Mouse (Mus musculus) T-helper 2 cell (primary cell): ENCODE results near the gene Trim56.

ENCODE experiments used
- in situ Hi-C: fragments of 300-600 bp; cut with MboI, MseI; formaldehyde crosslinking; loops from one replicate; pipeline ENCODE4 v1.15.1; 2025; ENCODE audit warnings: high pct_unique_total_duplicates

Trim56 gene

DNA sequence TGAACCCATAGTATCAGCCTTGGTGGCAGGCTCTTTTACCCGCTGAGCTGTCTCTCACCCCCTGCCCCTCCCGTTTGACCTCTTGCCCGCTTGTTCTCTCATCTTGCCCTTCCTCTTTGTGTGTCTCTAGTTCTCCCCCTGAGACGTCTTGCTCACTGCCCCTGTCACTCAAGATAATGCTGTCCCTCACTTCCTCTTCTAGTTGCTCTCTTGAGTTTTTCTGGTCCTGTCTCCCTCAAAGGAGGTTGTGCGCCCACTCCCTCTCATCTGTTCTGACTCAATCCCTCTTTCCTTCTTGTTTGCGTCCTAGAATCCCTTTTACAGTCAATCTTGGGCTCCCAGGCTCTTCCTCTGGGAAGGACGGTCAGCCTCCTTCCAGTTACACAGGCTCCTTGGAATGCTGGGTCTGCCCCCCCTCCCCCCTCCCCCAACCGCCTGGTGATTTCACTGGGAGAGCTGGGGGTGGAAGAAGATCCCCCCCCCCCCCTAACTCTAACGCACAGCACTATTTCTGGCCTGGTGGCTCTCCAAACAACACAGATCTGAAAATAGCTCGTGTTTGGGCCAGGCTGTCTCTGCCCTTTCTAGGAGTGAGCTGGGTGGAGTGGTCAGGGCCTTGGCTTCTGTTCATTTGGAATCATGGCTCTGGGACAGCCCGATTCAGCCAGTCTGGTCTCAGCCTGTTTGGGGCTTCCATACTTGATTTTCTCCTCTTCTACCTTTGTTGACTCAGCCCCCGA is 39.6 kb downstream of the Trim56 start:
- in situ Hi-C loops = no loop called here

DNA sequence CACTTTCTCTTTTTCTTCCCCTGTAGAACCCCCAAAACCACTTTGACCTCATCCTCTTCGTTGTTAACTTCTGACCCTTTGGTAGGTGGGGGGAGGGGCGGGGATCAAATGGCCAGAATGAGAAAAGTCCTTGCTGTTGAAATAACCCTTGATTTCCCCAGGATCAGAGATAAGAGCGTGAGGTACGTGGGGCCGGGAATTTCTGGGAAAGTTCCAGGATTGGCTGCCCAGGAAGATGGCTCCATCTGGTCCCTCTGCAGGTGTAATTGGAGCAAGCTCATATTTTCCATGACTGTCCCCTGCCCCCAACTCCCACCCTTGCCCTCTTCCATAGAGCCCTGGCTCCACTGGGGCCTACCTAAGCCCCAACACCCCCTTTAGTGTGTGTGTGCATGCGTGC is 40.3 kb downstream of the Trim56 start:
- in situ Hi-C loops = no loop called here

DNA sequence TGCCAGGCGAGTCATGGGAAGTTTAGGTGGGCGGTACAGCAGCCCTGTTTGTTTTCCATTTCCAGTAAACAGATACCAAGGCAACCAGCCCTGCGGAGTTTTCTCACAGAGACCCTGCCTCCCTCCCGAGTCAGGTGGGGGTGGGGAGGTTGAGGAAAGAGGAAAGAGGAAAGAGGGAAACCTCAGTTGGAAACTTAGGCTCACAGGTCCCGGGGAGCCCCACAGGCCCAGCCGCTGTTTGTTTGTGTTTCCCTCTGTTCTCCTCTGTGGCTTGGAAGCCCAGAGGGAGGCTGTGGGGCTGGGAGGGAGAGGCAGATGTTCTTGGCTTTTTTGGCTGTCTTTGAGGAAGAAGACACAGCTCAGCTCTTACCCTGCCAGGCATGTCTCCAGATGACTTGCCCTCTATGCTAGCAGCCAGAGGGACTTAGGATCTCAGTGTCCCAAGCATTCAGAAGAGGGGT is 41.8 kb downstream of the Trim56 start:
- in situ Hi-C loops = no loop called here

DNA sequence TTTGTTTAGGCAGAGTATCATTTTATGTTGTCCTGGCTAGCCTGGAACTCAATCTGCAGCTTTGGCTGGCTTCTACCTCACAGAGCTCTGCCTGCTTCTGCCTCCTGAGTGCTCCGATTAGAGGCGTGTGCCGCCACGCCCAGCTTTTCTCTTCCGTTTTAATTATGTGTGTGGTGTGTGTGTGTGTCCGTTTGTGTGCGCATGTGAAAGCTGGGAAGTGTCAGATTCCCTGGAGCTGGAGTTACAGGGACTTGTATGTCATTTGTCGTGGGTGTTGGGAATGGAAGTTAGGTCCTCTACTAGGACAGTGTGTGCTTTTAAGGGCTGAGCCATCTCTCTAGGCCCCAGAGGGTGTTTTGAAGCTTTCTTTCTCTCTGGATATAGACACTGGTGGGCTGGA is 42.9 kb downstream of the Trim56 start:
- in situ Hi-C loops = no loop called here

DNA sequence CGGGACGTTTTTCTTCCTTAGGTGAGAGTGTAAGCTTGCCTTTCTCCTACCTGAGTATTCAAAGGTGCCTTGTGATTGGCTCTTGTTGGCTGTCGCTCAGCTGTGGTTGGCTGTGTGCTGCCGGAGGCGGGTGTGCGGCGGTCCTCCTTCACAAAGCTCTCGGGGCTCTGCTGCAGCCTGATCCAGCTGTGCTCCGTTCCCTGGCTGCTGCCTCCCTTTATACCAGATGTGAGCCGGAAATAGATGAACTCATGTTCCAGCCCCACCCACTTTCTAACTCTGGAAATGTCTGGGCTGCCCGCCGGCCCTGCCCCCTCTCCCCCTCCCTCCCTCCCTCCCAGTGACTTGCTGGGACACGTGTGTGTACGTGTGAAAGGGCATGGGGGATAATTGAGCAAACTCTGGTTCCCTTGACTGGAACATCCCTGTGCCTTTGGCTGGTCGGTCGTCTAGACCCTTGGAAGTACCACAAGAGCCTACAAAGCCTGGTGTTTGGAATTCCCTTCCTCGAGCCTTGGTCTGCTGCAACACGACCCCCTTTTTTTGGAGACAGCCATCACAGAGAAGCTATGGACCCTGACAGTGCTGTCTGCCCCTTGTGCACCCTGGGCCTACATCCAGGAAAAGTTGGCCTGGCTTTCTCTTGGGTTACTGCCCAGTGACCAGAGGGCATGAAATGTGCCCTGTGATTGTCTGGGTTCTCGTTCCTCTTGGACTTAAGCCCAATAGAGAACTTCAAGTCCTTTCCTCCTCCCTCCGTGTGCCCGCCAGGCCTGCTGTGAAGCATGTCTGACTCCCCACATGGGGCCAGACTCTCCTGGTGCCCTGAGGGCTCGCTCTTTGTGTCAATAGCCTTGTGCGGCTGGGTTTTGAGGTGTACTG is 43.7 kb downstream of the Trim56 start, which contains the start of gene Serpine1:
Gene Serpine1, minus strand, starts transcription at position 190 of the 882 bp plus-strand sequence.
- in situ Hi-C loops = no loop called here

DNA sequence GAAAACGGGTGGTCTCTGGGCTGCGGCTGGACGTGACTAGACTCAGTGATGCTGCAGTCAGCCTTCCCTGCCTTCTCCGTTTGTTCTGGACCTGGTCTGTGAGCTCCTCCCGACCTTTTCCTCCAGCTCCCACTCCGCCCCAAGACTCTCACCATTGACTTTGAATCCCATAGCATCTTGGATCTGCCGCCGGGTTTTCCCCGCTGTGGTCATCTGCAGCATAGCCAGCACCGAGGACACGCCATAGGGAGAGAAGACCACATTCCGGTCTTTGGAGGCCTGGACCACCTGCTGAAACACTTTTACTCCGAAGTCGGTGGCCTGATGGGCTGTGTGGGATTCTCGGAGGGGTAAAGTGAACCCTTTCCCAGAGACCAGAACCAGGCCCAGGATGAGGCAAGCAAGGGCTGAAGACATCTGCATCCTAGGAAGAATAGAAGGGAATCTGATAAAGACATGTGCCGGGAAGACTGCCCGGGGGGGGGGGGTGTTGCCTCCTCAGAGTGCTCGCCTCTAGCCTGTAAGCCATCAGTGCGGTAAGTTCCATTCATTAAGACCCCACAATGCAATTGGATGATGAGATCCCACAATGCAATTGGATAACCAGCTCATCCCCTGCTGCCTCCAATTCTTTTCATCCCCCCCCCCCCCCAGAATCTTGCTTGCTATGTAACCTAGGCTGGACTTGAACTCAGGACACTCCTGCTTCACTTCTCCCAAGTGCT is 45.0 kb downstream of the Trim56 start:
- in situ Hi-C loops = no loop called here

DNA sequence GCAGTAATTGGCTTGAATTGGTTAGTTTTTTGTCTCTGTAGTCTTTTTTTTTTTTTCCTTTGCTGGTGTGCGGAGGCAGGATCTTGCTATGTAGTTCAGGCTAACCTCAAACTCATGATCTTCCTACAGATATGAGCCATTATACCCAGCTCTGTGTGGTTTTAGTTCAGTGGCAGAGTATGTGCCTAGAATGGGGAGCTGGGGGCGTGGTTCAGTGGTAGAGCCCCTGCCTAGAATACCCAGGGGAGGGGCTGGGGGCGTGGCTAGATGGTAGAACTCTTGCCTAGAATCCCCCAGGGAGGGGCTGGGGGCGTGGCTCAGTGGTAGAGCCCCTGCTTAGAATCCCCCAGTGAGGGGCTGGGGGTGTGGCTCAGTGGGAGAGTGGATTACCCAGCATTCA is 47.3 kb downstream of the Trim56 start:
- in situ Hi-C loops = no loop called here

DNA sequence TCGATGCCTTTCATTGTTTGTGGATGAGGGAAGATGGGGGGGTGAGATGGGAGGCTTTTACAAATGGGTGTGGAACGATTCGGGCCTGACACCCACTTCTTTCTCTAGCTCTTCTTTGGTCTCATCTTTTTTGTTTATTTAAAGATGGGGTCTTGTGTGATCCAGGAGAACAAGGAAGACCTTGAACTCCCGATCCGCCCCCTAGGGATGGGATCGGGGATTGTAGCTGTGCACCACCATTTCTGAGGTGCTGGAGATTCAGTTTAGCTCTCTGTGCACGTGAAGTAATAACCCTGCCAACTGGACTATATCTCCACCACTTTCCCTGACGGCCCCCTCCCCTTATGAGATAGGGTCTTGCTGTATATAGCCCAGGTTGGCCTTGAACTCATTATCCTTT is 50.1 kb downstream of the Trim56 start:
- in situ Hi-C loops = no loop called here

DNA sequence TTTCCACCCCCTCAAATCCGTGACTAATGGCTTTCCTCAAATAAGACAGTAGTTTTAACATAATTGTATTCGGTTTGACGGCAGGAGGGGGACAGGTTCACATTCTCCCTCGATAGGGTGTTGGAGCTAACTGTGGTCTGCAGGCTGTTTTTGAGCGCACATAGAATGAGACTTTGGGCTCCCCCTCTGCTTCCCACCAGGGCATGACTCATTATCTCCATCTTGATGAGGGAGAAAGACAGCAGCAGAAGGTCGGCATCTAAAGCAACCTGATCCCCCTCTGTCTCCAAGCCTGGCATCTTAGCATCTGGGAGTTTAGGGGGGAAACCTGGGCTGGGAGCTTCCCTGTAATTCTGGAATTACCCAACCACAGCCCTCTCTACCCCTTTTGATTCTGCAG is 50.6 kb downstream of the Trim56 start:
- in situ Hi-C loops = no loop called here

DNA sequence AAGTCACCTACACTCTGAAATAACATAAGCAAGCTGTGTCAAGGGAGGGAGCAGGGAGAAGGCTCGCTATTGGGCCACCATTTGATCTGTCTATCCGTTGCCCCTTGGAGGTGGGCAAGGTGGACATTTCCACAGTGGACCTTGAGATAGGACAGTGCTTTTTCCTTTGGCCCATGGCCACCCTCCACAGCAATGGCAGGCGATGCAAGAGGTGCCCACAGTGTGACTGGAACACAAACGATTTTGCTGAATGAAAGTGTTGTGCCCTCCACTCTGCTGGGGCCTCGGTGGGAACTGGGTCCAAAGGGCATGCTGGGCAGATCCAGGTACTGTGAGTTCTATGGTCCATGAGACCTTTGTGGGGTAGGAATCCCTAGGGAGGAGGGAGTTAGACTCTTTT is 53.4 kb downstream of the Trim56 start:
- in situ Hi-C loops = no loop called here

DNA sequence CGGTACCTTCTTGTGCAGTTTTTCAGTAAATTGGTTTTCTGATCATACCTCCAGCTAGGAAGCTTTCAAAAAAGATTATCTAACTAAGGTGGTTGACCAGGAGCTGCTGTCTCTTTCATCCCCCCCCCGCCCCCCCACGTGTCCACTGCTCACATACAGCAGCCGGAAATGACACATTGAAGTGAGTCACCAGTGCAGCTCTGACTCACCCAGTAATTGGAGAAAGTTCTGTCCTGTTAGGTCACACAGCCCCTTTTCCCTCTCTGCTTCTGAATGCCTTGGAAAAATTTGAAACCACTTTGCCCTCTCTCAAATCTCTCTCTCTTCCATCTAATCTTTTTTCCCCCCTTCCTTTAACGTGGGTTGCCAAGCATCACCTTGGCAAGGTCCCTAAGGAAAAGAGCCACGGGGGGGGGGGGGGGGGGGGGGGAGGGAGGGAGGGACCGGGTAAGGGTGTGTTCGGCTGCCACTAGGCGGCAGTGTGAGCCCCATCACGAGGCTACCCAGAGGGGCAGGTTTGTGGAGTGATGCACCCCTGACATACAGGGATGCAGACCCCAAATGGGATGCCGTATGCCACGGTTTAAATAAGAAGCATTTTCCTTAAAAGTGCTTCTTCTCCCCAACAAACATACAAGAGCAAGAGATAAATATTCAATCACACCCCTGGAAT is 54.1 kb downstream of the Trim56 start:
- in situ Hi-C loops = no loop called here
